In the genomic region with DNA sequence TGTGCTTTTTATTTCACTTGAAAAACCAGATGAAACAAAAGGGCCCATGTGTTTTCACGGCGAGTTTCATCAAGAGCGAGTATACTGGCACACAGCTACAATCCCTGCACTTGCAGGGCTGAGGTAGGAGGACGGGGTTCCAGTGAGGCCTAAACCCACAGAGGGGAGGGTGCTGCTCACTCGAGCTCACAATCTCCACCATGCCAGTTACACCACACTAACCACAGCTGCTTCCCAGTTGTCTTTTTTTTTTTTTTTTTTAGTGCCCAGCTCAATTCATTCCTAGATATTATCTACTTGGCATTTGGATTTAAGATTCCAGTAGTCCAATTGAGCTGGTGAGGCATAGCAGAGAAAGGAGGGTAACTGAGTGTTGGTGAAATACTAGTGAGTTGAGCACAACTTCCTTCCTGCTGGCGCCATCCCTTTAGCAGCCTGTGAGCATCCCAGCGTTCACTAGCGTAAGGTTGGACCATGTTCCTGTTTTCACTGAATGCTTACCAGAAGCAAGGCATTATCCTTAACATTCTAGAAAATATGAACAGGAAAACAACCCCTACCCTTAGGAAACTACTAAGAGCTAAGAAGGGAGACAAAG, we compare ENCODE assay signal across 11 mouse cellular contexts. TPM values are rescaled to one million over a fixed set of nuclear protein-coding genes. Genes with fewer than 3 reads are reported as not detected.
A peak's percentile ranks its signal among the peaks of the same experiment; 100 is the strongest.
DNase-seq lines count a peak whose midpoint lies in the region; ATAC-seq and TF ChIP-seq lines count a peak whose summit lies in the region.
"Had no signal": no experiment of that assay in that cellular context is flagged by ENCODE, and none has a peak within 500 bp of the region (broad histone marks: within the 10 kb centered on the region; RNA-seq: fewer than 3 reads in every experiment).

No protein-coding gene starts in this region.

- no peak for TF ChIP-seq EP300 in lung, postnatal 0 days (IDR thresholded peaks at IDR 0.05)

- H3K27ac ChIP-seq in forebrain, embryonic 12.5 days, result no peak overlapping the region
- no peak overlapping the region for H3K27ac ChIP-seq in forebrain, embryonic 14.5 days (ENCODE audit: low read depth, low read length)
- peak overlapping the region; percentile 33 for H3K27ac ChIP-seq in lung, postnatal 0 days (ENCODE audit: low read length)
- H3K27ac ChIP-seq in neural tube, embryonic 15.5 days (replicated peaks), result no peak overlapping the region

- peak overlapping the region; percentile 31; the same call in 1 of the 2 replicates for H3K4me2 ChIP-seq in forebrain, embryonic 12.5 days
- no peak overlapping the region for H3K4me2 ChIP-seq in forebrain, embryonic 14.5 days (ENCODE audit: low read length)
- H3K4me2 ChIP-seq in lung, postnatal 0 days (replicated peaks; ENCODE audit: low read depth, low read length), result 0 out of 2 replicates have a peak overlapping the region, but pooled peaks have one; percentile 11
- peak overlapping the region; percentile 68 for H3K4me2 ChIP-seq in neural tube, embryonic 15.5 days

- no peaks in the 10 kb centered on the region for H3K27me3 ChIP-seq in forebrain, embryonic 12.5 days
- no peaks in the 10 kb centered on the region for H3K27me3 ChIP-seq in forebrain, embryonic 14.5 days (replicated peaks; ENCODE audit: control insufficient read depth, insufficient read depth, low read length)
- no peaks in the 10 kb centered on the region for H3K27me3 ChIP-seq in lung, postnatal 0 days (replicated peaks; ENCODE audit: insufficient read depth, low read length)
- H3K27me3 ChIP-seq in neural tube, embryonic 15.5 days (replicated peaks), result no peaks in the 10 kb centered on the region

- peaks cover 21% of the 10 kb centered on the region for H3K4me1 ChIP-seq in forebrain, embryonic 12.5 days
- peaks cover 13% of the 10 kb centered on the region for H3K4me1 ChIP-seq in forebrain, embryonic 14.5 days (ENCODE audit: control insufficient read depth, insufficient read depth, low read length)
- peaks cover 9% of the 10 kb centered on the region; the same call in 1 of the 2 replicates for H3K4me1 ChIP-seq in lung, postnatal 0 days (ENCODE audit: insufficient read depth, low read depth, low read length)
- peaks cover 41% of the 10 kb centered on the region for H3K4me1 ChIP-seq in neural tube, embryonic 15.5 days

- 82% methylated on average over 8 of the region's 8 CpGs for WGBS in forebrain, embryonic 12.5 days
- 76% methylated on average over 8 of the region's 8 CpGs for WGBS in forebrain, embryonic 14.5 days
- WGBS in lung, postnatal 0 days, result 59% methylated on average over 8 of the region's 8 CpGs
- WGBS in neural tube, embryonic 15.5 days, result 66% methylated on average over 8 of the region's 8 CpGs

- no peak for ATAC-seq in forebrain, embryonic 12.5 days (ENCODE audit: low FRiP score)
- ATAC-seq in forebrain, embryonic 14.5 days, result no peak
- ATAC-seq in lung, postnatal 0 days, result no peak
- no peak for ATAC-seq in neural tube, embryonic 15.5 days (ENCODE audit: low FRiP score)

- H3K4me3 ChIP-seq in forebrain, embryonic 12.5 days (replicated peaks), result no peak overlapping the region
- H3K4me3 ChIP-seq in forebrain, embryonic 14.5 days (ENCODE audit: low read depth, low read length), result no peak overlapping the region
- H3K4me3 ChIP-seq in lung, postnatal 0 days (ENCODE audit: low read depth, low read length), result no peak overlapping the region
- no peak overlapping the region for H3K4me3 ChIP-seq in neural tube, embryonic 15.5 days (replicated peaks)

- no peak for TF ChIP-seq CTCF in lung, postnatal 0 days (IDR thresholded peaks at IDR 0.05)

- DNase-seq in forebrain, embryonic 14.5 days (ENCODE audit: low spot score), result no peak
- DNase-seq in lung, postnatal 0 days (ENCODE audit: low spot score), result peak; percentile 33
- no peak for DNase-seq in lung, postnatal 4 days
- DNase-seq in induced T-regulatory cell, adult 2 months (ENCODE audit: low read depth), result peak; percentile 55
- no peak for DNase-seq in layer of hippocampus, postnatal 10 days (ENCODE audit: low spot score in 2 of 2)
- DNase-seq in frontal cortex, postnatal 10 days (ENCODE audit: low spot score in 2 of 2), result no peak
- DNase-seq: cerebellum, postnatal 25 days; kidney, postnatal 14 days; right cerebral cortex, postnatal 25 days had no signal

- H3K9ac ChIP-seq in forebrain, embryonic 12.5 days, result no peak overlapping the region
- no peak overlapping the region for H3K9ac ChIP-seq in forebrain, embryonic 14.5 days (ENCODE audit: low read length)
- H3K9ac ChIP-seq in lung, postnatal 0 days (replicated peaks; ENCODE audit: low read depth), result no peak overlapping the region
- no peak overlapping the region for H3K9ac ChIP-seq in neural tube, embryonic 15.5 days (replicated peaks)

- no peaks in the 10 kb centered on the region for H3K36me3 ChIP-seq in forebrain, embryonic 12.5 days (replicated peaks)
- H3K36me3 ChIP-seq in forebrain, embryonic 14.5 days (ENCODE audit: control insufficient read depth, insufficient read depth, low read length), result no peaks in the 10 kb centered on the region
- H3K36me3 ChIP-seq in lung, postnatal 0 days (ENCODE audit: insufficient read depth, low read length), result no peaks in the 10 kb centered on the region
- H3K36me3 ChIP-seq in neural tube, embryonic 15.5 days, result no peaks in the 10 kb centered on the region

- no peaks in the 10 kb centered on the region for H3K9me3 ChIP-seq in forebrain, embryonic 12.5 days
- H3K9me3 ChIP-seq in forebrain, embryonic 14.5 days (replicated peaks; ENCODE audit: control insufficient read depth, low read length), result no peaks in the 10 kb centered on the region
- H3K9me3 ChIP-seq in lung, postnatal 0 days (ENCODE audit: low read length), result no peaks in the 10 kb centered on the region
- no peaks in the 10 kb centered on the region for H3K9me3 ChIP-seq in neural tube, embryonic 15.5 days (replicated peaks)

RNA-seq across cellular contexts. Expression of a gene that starts 2.5 kb away (rescaled TPM):
- polyA plus RNA-seq in forebrain, embryonic 12.5 days (2016; fragmentation: Nextera tagmentation; extraction: Ambion mirVana), result 208 and 214 TPM in 2 replicates
- 194 and 212 TPM in 2 replicates for polyA plus RNA-seq in forebrain, embryonic 14.5 days (2014; fragmentation: Nextera tagmentation; extraction: Ambion mirVana)
- polyA plus RNA-seq in lung, postnatal 0 days (2015; fragmentation: Nextera tagmentation; extraction: Ambion mirVana), result 329 and 354 TPM in 2 replicates
- 212 and 223 TPM in 2 replicates for polyA plus RNA-seq in neural tube, embryonic 15.5 days (2015; fragmentation: Nextera tagmentation; extraction: Ambion mirVana)
- 100 to 1,000 TPM; 147 to 155 TPM for total RNA-seq in layer of hippocampus, postnatal 10 days (2021)

RNA-seq across cellular contexts. Expression of a gene that starts 33.0 kb away (rescaled TPM):
- 23.7 and 24.5 TPM in 2 replicates for polyA plus RNA-seq in forebrain, embryonic 12.5 days (2016; fragmentation: Nextera tagmentation; extraction: Ambion mirVana)
- polyA plus RNA-seq in forebrain, embryonic 14.5 days (2014; fragmentation: Nextera tagmentation; extraction: Ambion mirVana), result 9.5 and 10.4 TPM in 2 replicates
- polyA plus RNA-seq in lung, postnatal 0 days (2015; fragmentation: Nextera tagmentation; extraction: Ambion mirVana), result 11.1 and 11.5 TPM in 2 replicates
- polyA plus RNA-seq in neural tube, embryonic 15.5 days (2015; fragmentation: Nextera tagmentation; extraction: Ambion mirVana), result 9.5 and 12.2 TPM in 2 replicates
- total RNA-seq in layer of hippocampus, postnatal 10 days (2021), result 10 to 100 TPM; 29.6 to 31.7 TPM

Comparison
In these comparisons a context has a peak if more than half of its experiments do, and no peak if none do; other contexts are left out.
1. DNase-seq: peak in lung, postnatal 0 days (single experiment) and induced T-regulatory cell, adult 2 months (single experiment); none in forebrain, embryonic 14.5 days (single experiment), lung, postnatal 4 days (0 of 2), layer of hippocampus, postnatal 10 days (0 of 2) and frontal cortex, postnatal 10 days (0 of 2).